Mouse (Mus musculus): ENCODE results near the gene Sh3bgrl3. TPM values are rescaled to one million over a fixed set of nuclear protein-coding genes. Genes with fewer than 3 reads are reported as not detected.

The Sh3bgrl3 gene
- polyA plus RNA-seq, 1 experiment, result 85.6 TPM

- 0 out of 2 replicates have a peak, but pooled peaks cover 1% of the 10 kb centered on the region for H3K36me3 ChIP-seq (ENCODE audit: control insufficient read depth, insufficient read depth, low read length)
- no peak for TF ChIP-seq CTCF (IDR thresholded peaks at IDR 0.05; ENCODE audit: control insufficient read depth, insufficient read depth, insufficient replicate concordance, low read depth, low read length)
- TF ChIP-seq POLR2A (IDR thresholded peaks at IDR 0.05; ENCODE audit: control insufficient read depth, low read depth, low read length), result no peak
Observed at GRCm38 (mm10) chr4:134158774-134159173, 30.2 kb upstream of the Sh3bgrl3 start.

GRCm38 (mm10) chr4:134157558-134157957 is 29.0 kb upstream of the Sh3bgrl3 start:
- Histone ChIP-seq H3K4me1 (ENCODE audit: control insufficient read depth, insufficient read depth, low read length) (no peaks in the 10 kb centered on the region; the same call in 1 of the 2 replicates), H3K27me3 (ENCODE audit: control insufficient read depth, insufficient read depth, low read length) (no peaks in the 10 kb centered on the region), H3K4me3 (ENCODE audit: control insufficient read depth, low read depth, low read length) (no peak overlapping the region), H3K27ac (ENCODE audit: control insufficient read depth, insufficient read depth, low read depth, low read length) (no peak overlapping the region), H3K36me3 (ENCODE audit: control insufficient read depth, insufficient read depth, low read length) (peaks cover 3% of the 10 kb centered on the region; the same call in 1 of the 2 replicates)
- TF ChIP-seq POLR2A (IDR thresholded peaks at IDR 0.05; ENCODE audit: control insufficient read depth, low read depth, low read length) (no peak), CTCF (IDR thresholded peaks at IDR 0.05; ENCODE audit: control insufficient read depth, insufficient read depth, insufficient replicate concordance, low read depth, low read length) (no peak)

More at GRCm38 (mm10) chr4:134158774-134159173, 30.2 kb upstream of the Sh3bgrl3 start:
- Histone ChIP-seq H3K27ac (ENCODE audit: control insufficient read depth, insufficient read depth, low read depth, low read length) (peak overlapping the region; percentile 61), H3K4me3 (ENCODE audit: control insufficient read depth, low read depth, low read length) (no peak overlapping the region), H3K4me1 (ENCODE audit: control insufficient read depth, insufficient read depth, low read length) (no peaks in the 10 kb centered on the region; the same call in 1 of the 2 replicates), H3K27me3 (ENCODE audit: control insufficient read depth, insufficient read depth, low read length) (no peaks in the 10 kb centered on the region)

- Histone ChIP-seq H3K4me1 (ENCODE audit: control insufficient read depth, insufficient read depth, low read length) (no peaks in the 10 kb centered on the region; the same call in 1 of the 2 replicates), H3K4me3 (ENCODE audit: control insufficient read depth, low read depth, low read length) (no peak overlapping the region), H3K27ac (ENCODE audit: control insufficient read depth, insufficient read depth, low read depth, low read length) (no peak overlapping the region), H3K36me3 (ENCODE audit: control insufficient read depth, insufficient read depth, low read length) (peaks cover 4% of the 10 kb centered on the region; the same call in 1 of the 2 replicates), H3K27me3 (ENCODE audit: control insufficient read depth, insufficient read depth, low read length) (no peaks in the 10 kb centered on the region)
- TF ChIP-seq POLR2A (IDR thresholded peaks at IDR 0.05; ENCODE audit: control insufficient read depth, low read depth, low read length) (no peak), CTCF (IDR thresholded peaks at IDR 0.05; ENCODE audit: control insufficient read depth, insufficient read depth, insufficient replicate concordance, low read depth, low read length) (no peak)
Observed at GRCm38 (mm10) chr4:134156744-134157143, 28.2 kb upstream of the Sh3bgrl3 start.

GRCm38 (mm10) chr4:134155961-134156465 is 27.4 kb upstream of the Sh3bgrl3 start:
- Histone ChIP-seq H3K4me3 (ENCODE audit: control insufficient read depth, low read depth, low read length) (no peak overlapping the region), H3K27me3 (ENCODE audit: control insufficient read depth, insufficient read depth, low read length) (no peaks in the 10 kb centered on the region), H3K36me3 (ENCODE audit: control insufficient read depth, insufficient read depth, low read length) (peaks cover 6% of the 10 kb centered on the region; the same call in 1 of the 2 replicates), H3K4me1 (ENCODE audit: control insufficient read depth, insufficient read depth, low read length) (no peaks in the 10 kb centered on the region; the same call in 1 of the 2 replicates), H3K27ac (ENCODE audit: control insufficient read depth, insufficient read depth, low read depth, low read length) (no peak overlapping the region)
- no peak for TF ChIP-seq CTCF (IDR thresholded peaks at IDR 0.05; ENCODE audit: control insufficient read depth, insufficient read depth, insufficient replicate concordance, low read depth, low read length)
- TF ChIP-seq POLR2A (IDR thresholded peaks at IDR 0.05; ENCODE audit: control insufficient read depth, low read depth, low read length), result no peak

- Histone ChIP-seq H3K27me3 (ENCODE audit: control insufficient read depth, insufficient read depth, low read length) (no peaks in the 10 kb centered on the region), H3K27ac (ENCODE audit: control insufficient read depth, insufficient read depth, low read depth, low read length) (no peak overlapping the region), H3K4me3 (ENCODE audit: control insufficient read depth, low read depth, low read length) (no peak overlapping the region), H3K4me1 (ENCODE audit: control insufficient read depth, insufficient read depth, low read length) (no peaks in the 10 kb centered on the region; the same call in 1 of the 2 replicates), H3K36me3 (ENCODE audit: control insufficient read depth, insufficient read depth, low read length) (peaks cover 6% of the 10 kb centered on the region; the same call in 1 of the 2 replicates)
- no peak for TF ChIP-seq POLR2A (IDR thresholded peaks at IDR 0.05; ENCODE audit: control insufficient read depth, low read depth, low read length)
- TF ChIP-seq CTCF (IDR thresholded peaks at IDR 0.05; ENCODE audit: control insufficient read depth, insufficient read depth, insufficient replicate concordance, low read depth, low read length), result no peak
Observed at GRCm38 (mm10) chr4:134155531-134155930, 26.9 kb upstream of the Sh3bgrl3 start.

GRCm38 (mm10) chr4:134154354-134154753 is 25.8 kb upstream of the Sh3bgrl3 start:
- Histone ChIP-seq H3K27me3 (ENCODE audit: control insufficient read depth, insufficient read depth, low read length) (no peaks in the 10 kb centered on the region), H3K27ac (ENCODE audit: control insufficient read depth, insufficient read depth, low read depth, low read length) (no peak overlapping the region), H3K36me3 (ENCODE audit: control insufficient read depth, insufficient read depth, low read length) (peaks cover 6% of the 10 kb centered on the region; the same call in 1 of the 2 replicates), H3K4me3 (ENCODE audit: control insufficient read depth, low read depth, low read length) (no peak overlapping the region), H3K4me1 (ENCODE audit: control insufficient read depth, insufficient read depth, low read length) (no peaks in the 10 kb centered on the region; the same call in 1 of the 2 replicates)
- no peak for TF ChIP-seq CTCF (IDR thresholded peaks at IDR 0.05; ENCODE audit: control insufficient read depth, insufficient read depth, insufficient replicate concordance, low read depth, low read length)
- no peak for TF ChIP-seq POLR2A (IDR thresholded peaks at IDR 0.05; ENCODE audit: control insufficient read depth, low read depth, low read length)

GRCm38 (mm10) chr4:134153656-134154055 is 25.1 kb upstream of the Sh3bgrl3 start:
- Histone ChIP-seq H3K27me3 (ENCODE audit: control insufficient read depth, insufficient read depth, low read length) (no peaks in the 10 kb centered on the region), H3K27ac (ENCODE audit: control insufficient read depth, insufficient read depth, low read depth, low read length) (no peak overlapping the region), H3K4me1 (ENCODE audit: control insufficient read depth, insufficient read depth, low read length) (no peaks in the 10 kb centered on the region; the same call in 1 of the 2 replicates), H3K36me3 (ENCODE audit: control insufficient read depth, insufficient read depth, low read length) (peaks cover 7% of the 10 kb centered on the region; the same call in 1 of the 2 replicates), H3K4me3 (ENCODE audit: control insufficient read depth, low read depth, low read length) (no peak overlapping the region)
- TF ChIP-seq POLR2A (IDR thresholded peaks at IDR 0.05; ENCODE audit: control insufficient read depth, low read depth, low read length) (no peak), CTCF (IDR thresholded peaks at IDR 0.05; ENCODE audit: control insufficient read depth, insufficient read depth, insufficient replicate concordance, low read depth, low read length) (no peak)

All from testis, adult 2 months (tissue).